Mouse (Mus musculus): ENCODE results near the gene Sgsh.

The Sgsh gene

GRCm38 (mm10) chr11:119375425-119375824, 20.1 kb upstream of the Sgsh start:
- DNase-seq (ENCODE audit: low spot score in 2 of 2), result no peak

- DNase-seq (ENCODE audit: low spot score in 2 of 2), result peak; percentile 71 to 79
Measured at GRCm38 (mm10) chr11:119363534-119364145, 8.3 kb upstream of the Sgsh start.

GRCm38 (mm10) chr11:119362769-119363533, 7.6 kb upstream of the Sgsh start:
- DNase-seq (ENCODE audit: low spot score in 2 of 2), result no peak

- no peak for DNase-seq (ENCODE audit: low spot score in 2 of 2)
Measured at GRCm38 (mm10) chr11:119359089-119359488, 3.8 kb upstream of the Sgsh start.

GRCm38 (mm10) chr11:119354798-119355442, 416 bp downstream of the Sgsh start:
- peak; percentile 83 to 88 for DNase-seq (ENCODE audit: low spot score in 2 of 2)

- DNase-seq (ENCODE audit: low spot score in 2 of 2), result no peak
Measured at GRCm38 (mm10) chr11:119353946-119354345, 1.4 kb downstream of the Sgsh start.

- DNase-seq (ENCODE audit: low spot score in 2 of 2), result peak; percentile 66 to 80
Measured at GRCm38 (mm10) chr11:119352113-119352512, 3.2 kb downstream of the Sgsh start.

DNA sequence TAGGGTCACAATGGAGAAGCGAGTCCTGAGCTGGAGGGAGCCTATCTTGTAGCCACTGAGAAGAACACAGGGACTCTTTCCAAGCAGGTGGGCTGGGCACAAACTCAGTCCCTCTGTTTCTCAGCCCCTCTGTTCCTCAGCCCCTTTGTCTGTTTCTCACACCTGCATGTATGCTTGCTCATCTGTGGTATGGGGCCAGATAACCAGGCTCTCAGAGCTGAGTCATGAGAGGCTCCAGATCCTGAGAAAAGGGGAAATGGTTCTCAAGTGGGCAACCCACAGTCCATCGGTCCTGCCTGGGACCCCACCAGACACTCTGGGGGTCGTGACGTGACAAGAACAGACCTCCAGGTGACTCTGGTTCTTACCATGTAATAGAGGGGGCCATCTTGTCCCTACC, 8.2 kb downstream of the Sgsh start:
- no peak for DNase-seq (ENCODE audit: low spot score in 2 of 2)

DNA sequence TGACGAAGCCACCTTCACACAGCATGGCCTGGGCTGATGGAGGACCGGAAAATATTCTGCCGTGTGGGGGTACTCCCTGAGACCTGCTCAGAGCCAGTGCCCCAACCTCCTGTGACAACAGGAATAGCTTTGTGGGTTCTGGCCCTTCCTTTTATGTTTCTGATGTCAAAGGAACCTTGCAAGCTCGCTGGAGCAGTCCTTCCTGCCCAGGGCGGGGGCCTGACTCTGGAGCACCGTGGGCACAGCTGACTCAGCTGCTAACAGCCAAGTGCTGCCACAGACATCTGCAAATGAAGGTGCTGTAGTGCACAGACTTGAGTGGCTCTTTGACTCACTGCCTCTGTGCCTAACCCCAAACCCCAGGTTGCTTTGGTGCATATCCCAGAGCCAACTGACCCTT, 10.5 kb downstream of the Sgsh start:
- DNase-seq (ENCODE audit: low spot score in 2 of 2), result peak; percentile 13 to 40

- no peak for DNase-seq (ENCODE audit: low spot score in 2 of 2)
Measured at GRCm38 (mm10) chr11:119344178-119344577, 11.2 kb downstream of the Sgsh start.

GRCm38 (mm10) chr11:119339637-119340036, 15.7 kb downstream of the Sgsh start:
- peak; percentile 68 to 80 for DNase-seq (ENCODE audit: low spot score in 2 of 2)

- no peak for DNase-seq (ENCODE audit: low spot score in 2 of 2)
Measured at GRCm38 (mm10) chr11:119339179-119339578, 16.2 kb downstream of the Sgsh start.

- DNase-seq (ENCODE audit: low spot score in 2 of 2), result no peak
Measured at GRCm38 (mm10) chr11:119338271-119339059, 16.9 kb downstream of the Sgsh start.

DNA sequence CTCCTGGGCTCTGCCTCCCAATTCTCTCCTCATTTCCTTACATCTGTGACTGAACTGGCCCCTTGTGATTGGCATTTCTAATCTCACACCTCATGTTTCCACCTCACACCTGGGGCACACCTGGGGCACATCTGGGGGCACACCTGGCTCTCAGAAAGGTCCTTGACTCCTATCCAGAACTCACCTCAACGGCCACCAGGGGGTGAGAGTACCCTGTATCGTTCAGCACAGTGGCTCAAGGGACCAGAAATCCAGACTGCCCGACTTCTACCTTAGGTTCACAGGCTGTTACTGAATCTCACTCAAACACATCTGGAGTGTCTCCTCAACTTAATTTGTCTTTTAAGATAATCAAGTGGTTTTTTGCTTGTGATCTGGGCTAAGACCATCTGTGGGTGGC, 23.4 kb downstream of the Sgsh start:
- no peak for DNase-seq (ENCODE audit: low spot score in 2 of 2)

DNA sequence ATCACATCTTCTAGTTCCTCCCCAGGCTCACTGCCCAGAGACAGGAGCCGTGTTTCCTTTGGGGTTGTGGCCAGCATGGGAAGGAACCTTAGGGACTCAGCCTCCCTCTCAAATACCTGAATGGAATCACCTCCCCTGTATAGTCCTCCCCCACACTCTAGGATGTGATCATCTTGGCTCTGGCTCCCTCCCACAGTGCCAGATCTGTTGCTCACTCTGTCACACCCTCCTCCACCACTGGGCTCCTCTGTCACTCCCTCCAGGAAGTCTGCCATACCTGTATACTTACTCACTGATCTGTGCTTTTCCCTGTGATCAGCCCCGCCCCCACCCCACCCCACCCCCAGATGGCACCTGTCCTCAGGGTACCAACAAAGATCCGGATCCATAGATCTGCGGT, 24.7 kb downstream of the Sgsh start:
- no peak for DNase-seq (ENCODE audit: low spot score in 2 of 2)

DNA sequence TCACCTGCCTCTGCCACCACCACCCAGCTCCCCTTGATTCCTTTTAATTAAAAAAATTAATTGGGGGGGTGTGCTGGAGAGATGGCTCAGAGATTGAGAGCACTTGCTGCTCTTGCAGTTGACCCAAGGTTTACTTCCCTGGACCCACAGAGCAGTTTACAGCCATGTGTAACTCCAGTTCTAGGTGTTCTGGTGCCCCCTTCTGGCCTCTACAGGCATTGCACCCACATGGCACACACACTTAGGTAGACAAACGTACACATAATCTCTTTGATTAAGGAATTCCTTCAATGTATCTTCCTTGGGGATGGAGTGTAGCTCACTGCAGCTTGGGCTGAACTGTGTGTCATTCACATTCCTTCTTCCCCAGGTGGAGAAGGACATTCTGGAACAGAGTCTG, 30.3 kb downstream of the Sgsh start:
- DNase-seq (ENCODE audit: low spot score in 2 of 2), result no peak

DNA sequence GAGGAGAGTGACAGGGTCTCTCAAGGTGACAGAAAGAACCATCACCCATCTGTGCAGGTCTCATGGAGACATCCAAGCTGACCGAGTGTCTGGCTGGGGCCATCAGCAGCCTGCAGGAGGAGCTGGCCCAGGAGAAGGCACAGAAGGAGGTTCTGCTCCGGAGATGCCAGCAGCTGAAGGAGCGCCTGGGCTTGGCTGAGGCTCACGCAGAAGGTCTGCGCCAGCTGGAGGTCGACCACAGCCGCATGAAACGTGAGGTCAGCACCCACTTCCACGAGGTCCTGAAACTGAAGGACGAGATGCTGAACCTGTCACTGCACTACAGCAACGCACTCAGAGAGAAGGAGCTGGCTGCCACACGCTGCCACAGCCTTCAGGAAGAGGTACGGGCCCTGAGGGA, 32.8 kb downstream of the Sgsh start:
- no peak for DNase-seq (ENCODE audit: low spot score in 2 of 2)

DNA sequence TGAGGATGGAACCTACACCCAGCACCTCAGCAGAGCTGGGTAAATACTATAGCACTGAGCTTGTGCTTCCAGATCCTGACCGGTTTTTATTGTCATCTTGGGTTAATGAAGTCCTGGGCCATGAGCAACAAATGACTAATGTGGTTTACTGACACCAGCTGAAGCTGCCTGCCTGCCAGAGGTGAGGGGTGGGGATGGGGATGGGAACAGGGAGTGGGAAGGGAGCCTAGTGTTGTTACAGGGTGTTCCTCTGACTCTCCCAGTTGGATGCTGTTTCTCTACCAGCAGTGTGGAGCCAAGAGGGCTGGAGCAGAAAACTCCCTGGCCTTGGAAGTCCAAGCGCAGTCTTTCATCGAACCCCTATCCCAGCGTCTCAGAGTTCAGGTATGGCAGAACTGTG, 38.6 kb downstream of the Sgsh start:
- no peak for DNase-seq (ENCODE audit: low spot score in 2 of 2)

DNA sequence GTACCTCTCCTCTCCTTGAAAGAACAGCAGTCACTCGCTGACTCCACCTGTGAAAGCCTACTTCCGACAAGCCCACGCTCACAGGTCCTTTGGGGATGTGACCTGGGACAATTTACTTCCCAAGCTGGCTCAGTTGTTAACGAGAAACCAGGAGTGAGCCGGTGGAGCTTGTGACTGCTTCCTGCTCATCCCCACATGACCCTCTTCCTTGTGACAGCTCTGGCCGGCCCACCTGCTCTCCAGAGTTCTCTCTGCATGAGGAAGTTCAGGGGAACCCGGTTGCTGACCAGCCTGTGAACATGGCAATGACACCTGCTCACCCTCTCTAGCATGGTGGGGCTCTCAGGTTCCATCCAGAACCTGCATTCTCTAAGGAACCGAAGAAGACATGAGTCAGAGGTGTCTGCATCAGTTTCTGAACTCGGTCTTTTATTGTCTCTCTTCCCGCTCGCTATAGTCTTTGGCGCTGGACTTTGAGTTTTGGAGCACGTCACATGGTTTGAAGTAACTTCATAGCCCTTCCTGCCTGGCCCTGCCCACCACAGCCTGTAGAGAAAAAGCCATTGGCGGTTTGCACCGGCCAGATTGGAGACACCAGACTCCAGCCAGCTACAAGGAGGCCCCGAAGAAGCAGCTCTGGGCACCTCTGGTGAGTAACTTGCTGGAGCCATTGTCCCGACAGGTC, 40.9 kb downstream of the Sgsh start:
- no peak for DNase-seq (ENCODE audit: low spot score in 2 of 2)

- no peak for DNase-seq (ENCODE audit: low spot score in 2 of 2)
Measured at GRCm38 (mm10) chr11:119310621-119311020, 44.7 kb downstream of the Sgsh start.

DNA sequence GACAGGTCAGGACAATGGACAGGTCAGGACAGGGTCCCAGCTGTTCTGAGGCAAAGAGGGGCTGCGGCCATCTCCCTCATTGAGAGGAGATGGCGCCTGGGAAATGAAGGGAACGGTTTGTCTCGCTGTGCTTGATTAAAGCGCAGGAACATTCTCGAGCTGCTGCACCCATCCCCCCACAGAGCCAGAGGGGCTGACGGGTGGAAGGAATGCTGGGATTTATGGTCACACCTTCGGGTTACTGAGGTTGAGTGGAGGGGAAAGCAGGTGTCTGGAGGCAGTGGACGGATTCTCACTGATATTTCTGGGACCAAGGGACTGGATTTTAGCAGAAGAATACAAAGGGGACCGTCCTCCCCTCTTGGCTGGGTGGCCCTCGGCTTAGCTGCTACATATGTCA, 47.4 kb downstream of the Sgsh start:
- no peak for DNase-seq (ENCODE audit: low spot score in 2 of 2)

DNA sequence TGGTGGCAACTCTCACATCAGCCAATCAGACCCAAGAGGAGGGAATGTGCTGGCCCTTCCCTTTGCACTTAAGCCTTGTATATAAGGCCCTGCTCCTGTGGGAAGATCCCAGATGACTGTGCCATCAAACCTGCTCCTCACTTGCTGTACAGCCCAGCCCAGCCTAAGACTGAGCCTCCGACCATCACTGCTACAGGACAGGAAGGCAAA, 47.8 kb downstream of the Sgsh start, which contains the start of gene Card14:
Gene Card14 (plus strand): TSS at position 111 of the 210 bp plus-strand sequence.
- DNase-seq (ENCODE audit: low spot score in 2 of 2), result no peak
